Mouse (Mus musculus) urinary bladder, postnatal 25 days (tissue): ENCODE results near the gene Mtch1.
"Not testable (repeated sequence)": the region's sequence is repeated elsewhere in the genome, so short reads cannot be mapped to it uniquely, and the experiment has no call there.

Experiments used
- DNase-seq: peaks from one replicate; pipeline ENCODE4 v3.0.0; 2022; ENCODE audit warnings: low spot score

The Mtch1 gene

DNA sequence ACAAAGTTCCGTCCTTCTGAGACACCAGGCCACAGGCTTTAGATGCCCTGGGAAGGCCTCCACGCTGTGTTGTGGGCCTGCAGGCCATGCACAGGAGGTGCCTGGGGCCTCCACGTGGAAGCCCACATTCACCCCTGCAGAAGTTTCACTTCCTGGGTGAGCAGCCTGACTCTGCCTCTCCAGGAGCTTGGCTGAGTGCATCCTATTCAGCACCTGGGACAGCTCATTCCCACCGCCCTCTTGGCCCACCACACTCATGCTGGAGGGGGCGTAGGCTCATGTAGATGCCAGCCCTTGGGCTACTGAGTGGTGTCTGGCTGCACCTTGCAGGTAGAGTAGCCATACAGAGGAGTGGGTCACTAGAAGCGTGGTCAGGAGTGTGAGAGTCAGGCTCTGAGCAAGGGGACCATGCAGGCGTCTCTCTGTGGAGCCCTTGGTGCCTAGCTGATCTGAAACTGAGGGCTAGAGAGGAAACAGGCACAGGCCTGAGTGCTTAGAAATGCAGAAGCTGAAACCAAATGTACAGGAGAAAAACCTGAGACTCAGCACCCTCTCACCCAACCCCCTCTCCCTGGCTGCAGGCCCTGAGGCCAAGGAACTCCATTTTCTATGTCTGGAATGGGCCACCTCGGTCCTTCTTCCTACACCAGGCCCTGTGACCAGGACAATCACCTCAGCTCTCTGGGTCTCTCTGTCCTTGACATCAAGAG is 14.4 kb upstream of the Mtch1 start:
- DNase-seq, result no peak

DNA sequence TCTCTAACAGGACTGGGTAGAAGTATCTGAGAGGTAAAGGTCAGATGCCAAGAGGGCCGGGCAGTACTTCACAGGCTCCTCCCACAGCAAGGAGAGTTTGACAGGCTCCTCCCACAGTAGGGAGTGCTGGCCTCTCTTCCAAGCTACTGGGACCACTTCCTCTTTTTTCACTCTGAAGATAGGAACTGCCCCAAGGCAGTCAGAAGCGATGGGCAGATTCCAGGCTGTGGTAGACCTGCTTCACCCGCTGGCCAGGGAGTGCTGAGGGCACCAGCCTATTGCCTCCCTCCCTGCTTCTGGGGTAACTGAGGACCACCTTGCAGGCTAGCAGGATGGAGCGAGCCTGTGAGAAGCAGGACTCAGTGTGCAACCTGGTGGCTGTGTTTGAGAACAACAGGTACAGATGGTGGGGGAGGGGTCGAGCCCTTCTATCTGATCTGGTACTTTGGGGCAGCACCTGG is 13.1 kb upstream of the Mtch1 start, which contains the start of gene Fgd2:
Fgd2 (plus strand) TSS at position 154 of the 461 bp plus-strand sequence.
- DNase-seq, result no peak

DNA sequence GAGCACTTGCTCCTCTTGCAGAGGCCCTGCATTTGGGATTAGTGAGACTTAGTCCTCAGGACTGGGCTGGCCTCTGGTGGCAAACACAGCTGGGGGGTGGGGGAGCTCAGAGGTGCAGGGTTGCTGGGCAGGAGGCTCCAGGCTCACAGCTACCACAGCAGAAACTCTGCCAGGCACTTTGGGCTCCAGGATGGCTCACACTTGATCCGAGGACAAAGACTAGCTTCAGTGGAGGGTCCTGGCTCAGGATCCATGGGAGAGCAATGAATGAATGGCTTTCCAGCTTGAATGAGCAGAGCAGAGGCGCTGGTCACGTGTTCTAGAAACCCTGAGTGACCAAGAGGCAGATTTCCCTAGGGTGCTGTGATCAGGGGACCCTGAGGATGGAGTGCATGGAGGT is 11.2 kb upstream of the Mtch1 start:
- no peak for DNase-seq

DNA sequence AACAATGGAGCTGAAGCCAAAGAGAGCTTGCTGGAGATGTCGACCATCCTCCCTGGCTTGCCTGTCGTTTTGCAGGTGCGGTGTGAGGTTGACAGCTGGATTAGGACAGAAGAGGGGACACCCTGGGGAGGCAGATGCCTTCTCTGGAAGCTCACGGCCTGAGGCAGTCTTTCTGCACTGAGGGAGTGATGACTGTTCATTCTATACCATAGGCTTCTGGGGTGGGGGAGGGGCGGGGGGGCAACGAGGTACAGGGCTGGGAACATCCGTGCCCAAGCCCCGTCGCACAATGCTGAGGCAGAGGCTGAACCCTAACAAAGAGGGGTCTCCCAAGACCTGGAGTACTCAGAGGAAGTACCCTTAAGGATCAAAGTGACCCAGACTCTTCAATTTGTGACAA is 9.1 kb upstream of the Mtch1 start:
- no peak for DNase-seq

DNA sequence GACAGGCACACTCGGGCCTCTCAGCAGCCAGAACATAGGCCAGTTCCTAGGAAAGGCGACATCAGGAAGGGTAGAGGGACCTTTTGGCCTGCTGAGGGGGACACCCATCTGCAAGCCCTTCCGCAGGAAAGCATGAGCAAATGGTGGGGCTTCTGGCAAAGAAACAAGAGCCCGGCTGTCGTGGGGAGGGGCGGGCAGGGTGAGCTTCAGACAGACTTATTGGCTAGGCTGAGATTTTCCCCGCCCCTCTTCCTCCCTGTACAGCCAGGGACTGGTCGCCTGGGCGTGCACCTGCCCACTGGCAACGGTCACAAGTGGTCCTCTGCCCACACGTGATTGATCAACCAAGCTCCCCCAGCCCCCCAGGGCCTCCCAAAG is 8.7 kb upstream of the Mtch1 start:
- no peak for DNase-seq

DNA sequence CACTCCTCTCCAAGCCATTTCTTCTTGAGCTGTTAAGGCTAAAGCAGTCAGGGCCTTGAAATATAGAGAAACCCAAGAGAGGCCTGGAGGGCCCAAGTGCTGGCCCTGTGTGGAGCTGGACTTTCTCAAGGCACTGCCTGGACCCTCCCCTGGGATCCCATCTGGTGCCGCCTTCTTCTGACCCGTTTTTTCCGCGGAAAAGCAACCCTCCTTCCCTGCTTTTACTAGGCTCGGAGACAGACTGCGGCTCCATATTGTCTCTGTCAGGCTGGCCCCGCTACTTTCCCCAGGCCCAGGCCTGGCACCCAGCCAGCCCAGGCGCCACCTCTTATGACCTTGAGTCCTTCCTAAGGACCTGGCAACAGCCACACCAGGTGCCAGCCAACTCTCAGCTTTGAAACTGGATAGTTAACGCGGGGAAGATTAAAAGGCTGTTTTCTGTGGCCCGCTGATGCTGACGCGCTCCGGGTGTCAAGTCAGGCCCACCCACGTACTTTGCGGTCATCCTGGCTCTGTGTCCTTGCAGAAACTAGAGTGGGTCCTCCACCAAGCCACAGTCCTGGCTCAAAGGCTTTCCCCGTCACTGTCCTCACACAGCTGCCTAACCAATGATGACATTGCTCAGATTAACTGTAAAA is 8.2 kb upstream of the Mtch1 start:
- DNase-seq, result no peak

DNA sequence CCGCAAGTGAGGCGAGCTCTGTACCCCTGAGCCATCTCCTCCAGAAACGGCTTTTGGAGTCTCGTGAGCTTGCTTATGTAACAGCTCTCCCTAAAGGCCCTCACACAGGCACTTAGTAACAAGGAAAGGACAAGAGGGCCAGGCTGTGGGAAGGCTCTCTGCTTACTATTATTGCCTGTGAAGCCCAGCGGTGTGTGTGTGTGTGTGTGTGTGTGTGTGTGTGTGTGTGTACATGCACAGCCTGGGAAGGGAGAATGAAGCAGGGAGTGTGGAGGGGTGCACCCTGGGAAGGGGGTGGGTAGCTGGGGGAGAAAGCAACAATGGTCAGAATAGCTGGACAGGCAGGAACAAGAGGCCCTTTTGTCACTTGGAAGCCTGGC is 7.7 kb upstream of the Mtch1 start:
- no peak for DNase-seq

DNA sequence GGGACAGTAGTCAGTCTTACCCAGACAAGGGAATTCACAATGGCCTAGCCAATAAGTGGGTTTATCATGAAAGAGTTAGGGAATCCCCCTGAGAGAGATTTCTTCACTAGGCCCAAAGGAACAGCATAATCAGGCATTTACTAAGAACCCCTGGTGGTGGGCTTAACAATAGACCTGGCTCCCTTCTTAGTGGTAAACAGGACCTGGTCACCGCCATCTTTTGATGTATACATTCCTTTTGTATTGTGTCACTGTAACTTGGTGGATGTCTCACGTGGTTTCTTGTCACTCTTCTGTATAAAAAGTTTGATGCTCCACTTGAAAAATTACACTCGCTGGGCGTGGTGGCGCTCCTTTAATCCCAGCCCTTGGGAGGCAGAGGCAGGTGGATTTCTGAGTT is 3.3 kb upstream of the Mtch1 start:
- not testable (repeated sequence) for DNase-seq

DNA sequence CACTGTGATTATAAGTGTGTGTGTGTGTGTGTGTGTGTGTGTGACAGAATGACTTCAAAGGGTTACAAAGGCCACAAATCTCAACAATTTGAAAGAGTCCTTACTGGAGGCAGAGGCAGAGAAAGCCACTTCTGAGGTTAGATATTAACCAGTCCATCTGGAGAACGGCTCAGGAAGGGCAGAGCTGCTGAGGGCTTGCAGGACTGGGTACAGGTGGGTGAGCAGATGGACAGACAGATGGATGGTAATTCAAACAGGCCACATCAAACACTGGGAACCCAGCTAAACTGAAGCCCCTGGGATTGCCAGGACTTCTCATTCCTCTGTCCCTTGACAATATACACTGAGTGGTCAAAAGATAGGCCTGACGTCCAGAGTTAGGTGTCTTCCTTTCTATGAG is 1.3 kb upstream of the Mtch1 start:
- DNase-seq, result no peak

DNA sequence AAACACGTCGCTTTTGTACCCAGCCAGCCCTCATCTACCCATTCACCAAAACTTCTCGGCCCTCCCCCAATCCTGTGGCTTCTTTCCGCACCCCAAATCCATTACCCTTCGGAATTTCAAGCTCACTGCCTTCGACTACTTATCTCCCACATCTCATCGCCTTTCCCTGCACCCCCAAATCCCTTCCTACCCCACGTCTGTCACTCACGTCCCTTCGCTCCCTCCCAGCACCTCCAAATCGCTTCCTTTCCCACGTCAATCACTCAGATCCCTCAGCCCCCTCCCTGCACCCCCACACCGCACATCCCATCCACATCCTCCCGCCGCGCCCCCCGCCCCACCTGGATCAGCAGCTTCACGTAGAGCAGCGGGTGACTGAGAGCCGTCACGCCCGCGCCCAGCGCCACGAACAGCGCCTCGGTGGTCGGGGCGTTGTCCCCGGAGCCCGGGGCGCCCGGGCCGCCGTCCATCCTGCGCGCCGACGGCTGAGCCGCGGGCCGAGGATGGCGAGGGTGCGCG is 549 bp downstream of the Mtch1 start:
- DNase-seq, result no peak

DNA sequence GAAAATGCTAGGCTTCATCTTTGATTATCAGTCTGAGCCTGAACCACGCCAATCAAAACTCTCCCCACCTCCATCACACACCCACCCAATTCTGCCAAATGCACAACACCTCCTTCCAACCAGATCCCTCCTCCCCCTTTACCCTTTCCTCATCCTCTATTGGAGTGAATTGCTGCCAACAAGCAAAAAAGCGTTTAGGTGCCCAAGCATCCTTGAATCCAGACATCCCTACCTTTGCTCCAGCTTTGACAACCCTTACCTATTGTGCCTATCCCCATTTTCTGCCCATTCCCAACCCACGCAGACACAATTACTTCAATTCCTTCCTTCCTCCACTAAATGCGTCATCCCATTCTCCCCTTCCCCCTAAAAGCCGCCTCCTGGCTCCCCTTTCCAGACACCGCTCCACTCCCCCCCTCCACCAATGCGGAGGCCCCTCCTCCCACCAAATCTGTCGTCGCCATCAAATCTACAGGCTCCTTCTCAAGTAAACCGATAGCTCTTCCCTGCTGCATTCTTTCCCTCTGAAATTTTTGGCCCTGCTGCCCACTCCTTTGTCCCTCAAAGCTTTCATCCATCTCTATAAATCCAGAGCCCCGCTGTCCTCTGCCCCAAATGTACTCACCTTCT is 1.1 kb downstream of the Mtch1 start:
- DNase-seq, result no peak

DNA sequence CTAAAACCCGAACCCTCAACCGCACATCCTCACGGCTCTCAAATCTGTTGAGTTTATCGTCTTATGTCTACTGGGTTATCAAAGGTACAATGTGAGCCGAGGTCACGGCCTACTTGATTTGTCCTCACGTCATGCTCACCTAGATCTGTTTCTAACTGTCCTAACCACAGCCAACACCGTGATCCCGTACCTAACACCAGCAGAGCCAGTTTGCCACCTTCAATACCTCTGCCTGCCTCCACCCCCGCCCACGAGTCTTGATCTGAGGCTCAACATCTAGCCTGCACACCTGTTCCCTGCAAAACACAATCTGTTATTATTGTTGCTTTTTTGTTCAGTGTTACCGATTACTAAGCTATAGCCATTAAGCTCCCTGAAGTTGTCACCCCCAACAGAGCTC is 2.5 kb downstream of the Mtch1 start:
- no peak for DNase-seq

DNA sequence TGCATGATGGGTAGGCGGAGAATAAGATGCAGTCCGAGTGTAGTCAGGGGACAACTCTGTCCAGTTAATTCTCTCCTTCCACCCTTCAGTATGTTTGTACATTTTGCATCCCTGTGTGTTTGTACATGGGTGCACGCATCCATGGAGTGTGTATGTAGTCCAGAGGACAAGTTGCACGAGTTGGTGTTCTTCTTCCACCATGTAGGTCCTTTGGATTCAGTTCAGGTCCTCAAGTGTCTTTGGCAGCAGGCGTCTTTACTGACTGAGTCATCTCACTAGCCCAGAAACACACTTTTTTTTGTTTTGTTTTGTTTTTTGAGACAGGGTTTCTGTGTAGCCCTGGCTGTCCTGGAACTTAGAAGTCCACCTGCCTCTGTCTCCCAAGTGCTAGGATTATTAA is 4.5 kb downstream of the Mtch1 start:
- no peak for DNase-seq

DNA sequence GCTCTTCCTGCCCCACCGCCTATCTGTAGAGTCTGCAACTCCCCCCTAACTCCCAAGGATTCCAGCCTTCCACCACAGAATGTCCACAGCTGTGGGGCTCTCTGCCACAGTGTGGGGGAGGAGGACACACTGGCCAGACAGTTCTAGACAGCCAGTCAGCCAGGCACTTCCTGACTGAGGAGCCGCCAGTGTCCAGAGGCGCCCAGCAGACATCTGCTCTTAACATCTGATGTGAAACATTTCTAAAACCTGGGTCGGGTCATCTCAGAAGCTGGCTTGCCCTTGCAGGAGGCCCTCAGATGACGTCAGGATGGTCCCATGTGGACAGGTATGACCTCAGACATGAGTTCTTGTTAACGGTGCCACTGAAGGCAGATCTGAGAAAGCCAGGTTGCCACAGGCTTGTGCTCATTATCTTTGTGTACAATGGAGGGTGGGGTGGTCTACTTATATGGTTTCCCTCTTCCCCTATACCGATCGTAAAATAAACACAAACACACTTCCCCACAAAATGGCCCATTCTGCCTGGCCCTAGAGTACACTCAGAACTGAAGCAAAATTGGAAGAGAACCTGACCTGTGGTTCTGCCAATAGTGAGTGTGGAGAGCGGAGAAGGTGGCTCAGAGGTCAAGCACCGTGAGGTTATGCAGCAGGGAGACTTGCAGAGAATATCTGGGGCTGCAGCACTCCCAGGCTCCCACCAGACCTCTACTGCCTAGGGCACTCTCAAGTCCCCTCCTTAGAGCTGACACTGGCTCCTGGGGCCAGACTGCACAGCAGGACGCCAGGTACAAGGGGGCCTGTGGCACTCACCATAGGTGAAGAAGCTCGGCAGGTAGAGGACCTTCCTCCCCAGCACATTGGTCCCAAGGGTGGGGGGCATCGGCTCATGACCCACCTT is 5.5 kb downstream of the Mtch1 start:
- no peak for DNase-seq

DNA sequence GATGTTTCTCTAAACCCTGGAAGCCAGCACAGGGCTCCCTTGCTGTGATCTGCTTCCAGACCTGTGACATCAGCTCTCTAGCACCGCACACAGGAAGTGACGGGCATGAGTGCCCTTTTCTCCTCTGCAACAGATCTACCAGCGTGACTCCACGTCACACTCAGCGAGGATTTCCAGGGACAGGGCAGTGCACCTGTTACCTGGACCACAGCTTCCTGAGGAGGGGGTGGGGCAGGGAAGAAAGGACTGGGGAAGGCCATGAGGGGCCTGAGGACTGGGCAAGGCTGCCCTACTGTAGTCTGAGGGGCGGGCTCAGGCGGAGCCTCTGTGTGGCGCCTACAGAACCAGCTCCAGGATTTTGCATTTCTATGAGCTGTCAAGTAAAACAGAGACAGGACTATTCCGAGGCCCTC is 6.1 kb downstream of the Mtch1 start:
- DNase-seq, result no peak

DNA sequence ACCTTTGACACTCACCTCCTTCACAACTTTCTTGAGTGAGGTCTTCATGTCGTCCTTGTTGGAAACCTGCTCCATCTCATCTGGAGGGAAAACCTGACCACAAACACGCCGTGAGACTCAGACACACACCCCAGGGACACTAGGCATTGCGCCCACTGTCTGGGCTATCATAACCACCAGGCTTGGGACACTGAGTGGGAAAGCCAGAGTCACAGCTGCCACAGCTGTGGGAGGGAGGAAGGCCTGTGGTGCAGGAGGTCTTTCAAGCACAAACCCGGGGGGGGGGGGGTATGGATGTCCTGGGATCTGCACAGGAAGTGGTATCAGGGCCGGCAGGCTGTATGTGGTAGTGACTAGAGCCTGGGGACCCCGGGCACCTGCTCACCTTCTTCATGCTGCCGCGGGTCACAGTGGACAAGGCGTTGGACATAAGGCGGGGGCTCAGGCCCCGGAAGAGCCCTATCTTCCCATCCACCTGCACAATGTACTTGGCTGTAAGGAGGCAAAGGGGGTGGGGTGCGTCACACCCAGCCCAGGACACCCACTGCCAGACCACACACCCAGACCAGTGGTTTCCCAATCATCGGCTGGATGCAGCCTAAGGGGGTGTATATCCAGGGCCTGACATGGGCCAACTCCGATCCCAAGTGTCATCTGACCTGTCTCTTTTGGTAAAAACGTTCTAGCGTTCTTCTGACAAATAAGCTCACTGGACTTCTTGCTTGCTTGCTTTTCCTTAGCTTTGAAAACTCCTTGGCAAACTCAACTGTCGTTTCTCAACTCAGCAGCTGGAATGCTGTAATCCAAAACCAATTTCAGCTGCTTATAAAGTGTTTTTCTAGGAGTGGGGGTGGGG is 7.1 kb downstream of the Mtch1 start:
- no peak for DNase-seq

DNA sequence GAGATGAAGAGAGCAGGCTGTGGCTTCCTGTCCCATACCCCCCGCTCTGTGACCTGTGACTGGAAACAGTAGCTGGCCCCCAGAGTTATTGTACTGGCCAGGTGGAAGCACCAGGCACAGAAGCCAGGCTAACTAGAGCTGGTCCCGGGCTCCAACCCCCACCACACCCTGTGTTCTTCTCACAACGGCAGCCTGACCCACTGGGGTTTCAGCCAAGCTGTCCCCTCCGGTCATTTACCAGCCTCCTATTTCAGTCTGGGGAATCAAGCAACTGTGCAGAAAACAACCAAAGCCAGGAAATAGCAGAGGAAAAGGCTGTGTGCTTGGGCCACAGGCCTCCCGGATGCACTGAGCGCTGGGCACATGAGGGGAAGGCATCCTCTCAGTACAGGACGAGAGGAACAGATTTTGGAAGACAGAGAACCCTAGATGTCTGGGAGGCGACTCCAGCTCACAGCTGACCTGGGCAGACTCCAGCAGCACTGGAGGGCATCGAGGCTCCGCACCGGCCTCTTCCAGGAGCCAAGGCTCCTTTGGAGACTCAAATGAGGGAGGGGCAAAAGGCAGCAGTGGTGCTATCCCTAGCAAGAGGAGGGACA is 8.5 kb downstream of the Mtch1 start:
- DNase-seq, result no peak

DNA sequence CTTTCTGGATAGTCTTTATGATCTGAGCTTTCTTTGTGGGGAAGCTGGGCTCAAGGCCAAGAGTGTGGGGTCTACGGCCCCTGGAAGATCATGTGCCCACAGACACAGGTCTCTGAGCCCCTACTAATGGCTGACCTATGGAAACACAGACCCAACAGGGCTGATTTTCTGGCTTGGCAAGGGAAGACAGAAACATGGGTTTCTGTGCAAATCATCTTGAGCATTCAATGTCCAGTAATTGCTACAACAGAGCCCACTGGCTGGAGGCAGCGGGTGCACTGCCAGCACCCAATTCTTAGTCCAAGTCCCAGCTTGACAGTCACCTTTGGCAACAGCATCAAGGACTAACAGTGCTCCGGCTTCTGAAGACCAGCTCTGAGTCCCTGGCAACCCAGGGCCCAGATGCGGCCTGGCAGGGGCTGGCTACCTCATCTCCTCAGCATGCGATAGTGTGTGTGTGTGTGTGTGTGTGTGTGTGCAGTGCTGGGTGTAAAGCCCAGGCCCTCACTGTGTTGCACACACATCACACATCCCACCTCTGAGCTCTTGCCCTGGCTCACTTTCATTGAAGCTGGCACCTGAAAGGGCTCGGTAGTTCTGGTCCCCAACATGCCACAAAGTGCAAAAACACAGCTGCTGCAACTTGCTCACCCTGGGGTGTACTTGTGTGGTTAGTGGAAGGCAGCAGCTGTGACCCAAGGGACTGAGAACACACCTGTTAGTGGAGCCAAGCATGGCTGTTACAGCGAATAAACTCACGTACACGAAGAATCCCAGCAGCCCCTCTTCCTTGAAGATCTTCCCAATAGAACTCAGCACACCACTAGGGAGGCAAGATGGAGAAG is 9.5 kb downstream of the Mtch1 start:
- no peak for DNase-seq

DNA sequence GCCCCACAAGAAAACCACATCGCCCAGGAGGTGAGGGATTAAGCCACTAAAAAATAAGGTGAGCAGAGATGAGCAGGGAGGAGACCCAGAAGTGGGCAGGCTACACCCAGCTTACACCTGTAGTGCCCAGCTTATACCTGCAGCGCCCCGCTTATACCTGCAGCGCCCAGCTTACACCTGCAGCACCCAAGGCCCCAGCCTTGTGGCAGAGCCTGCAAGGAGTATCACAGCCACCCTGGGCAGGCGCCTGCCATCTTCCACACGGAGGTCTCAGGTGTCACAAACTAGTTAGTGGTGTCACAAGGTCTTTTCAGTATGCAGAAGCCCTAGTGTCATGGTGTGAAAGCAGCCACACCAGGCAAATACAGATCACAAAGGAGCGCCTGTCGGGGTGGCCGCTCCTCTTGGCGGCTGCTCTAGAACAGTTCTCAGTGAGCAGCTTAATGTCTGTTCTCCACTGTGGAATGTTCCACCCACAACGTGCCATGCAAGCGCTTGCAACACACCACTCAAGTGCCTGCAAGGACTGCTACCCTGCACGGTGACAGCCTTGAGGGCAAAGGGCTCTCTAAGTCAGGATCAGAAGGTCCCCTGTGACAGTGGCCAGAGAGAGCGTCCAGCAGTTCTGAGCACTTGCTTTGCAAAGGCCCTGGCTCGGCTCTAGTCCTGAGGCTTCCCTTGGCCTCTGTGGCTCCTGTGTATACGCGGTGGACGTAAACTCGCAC is 11.3 kb downstream of the Mtch1 start:
- DNase-seq, result no peak
